Mouse (Mus musculus): Measurements from ENCODE around the gene Helz2. TPM values are rescaled to one million over a fixed set of nuclear protein-coding genes. Genes with fewer than 3 reads are reported as not detected.

The Helz2 gene
- total RNA-seq, 2 experiments from 2014 or later, result 4.0 to 5.0 TPM

DNA sequence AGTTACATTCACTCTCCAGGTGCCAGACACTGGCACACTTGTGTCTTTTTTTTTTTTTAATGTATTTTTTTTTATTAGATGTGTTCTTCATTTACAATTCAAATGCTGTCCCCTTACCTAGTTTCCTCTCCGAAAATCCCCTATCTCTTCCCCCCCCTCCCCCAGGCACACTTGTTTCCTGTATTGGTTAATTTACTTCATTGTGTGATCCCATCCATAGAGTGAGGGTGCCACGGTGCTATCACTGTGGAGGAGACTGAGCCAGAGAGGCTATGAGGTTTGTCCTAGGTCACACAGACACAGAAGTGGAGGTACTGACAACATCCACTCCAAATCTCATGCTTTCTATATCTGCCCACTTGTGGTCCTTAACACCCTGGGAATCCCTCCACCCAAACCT lies 3.0 kb downstream of the Helz2 start:
- ATAC-seq (replicated peaks; ENCODE audit: poor library complexity), result no peak

DNA sequence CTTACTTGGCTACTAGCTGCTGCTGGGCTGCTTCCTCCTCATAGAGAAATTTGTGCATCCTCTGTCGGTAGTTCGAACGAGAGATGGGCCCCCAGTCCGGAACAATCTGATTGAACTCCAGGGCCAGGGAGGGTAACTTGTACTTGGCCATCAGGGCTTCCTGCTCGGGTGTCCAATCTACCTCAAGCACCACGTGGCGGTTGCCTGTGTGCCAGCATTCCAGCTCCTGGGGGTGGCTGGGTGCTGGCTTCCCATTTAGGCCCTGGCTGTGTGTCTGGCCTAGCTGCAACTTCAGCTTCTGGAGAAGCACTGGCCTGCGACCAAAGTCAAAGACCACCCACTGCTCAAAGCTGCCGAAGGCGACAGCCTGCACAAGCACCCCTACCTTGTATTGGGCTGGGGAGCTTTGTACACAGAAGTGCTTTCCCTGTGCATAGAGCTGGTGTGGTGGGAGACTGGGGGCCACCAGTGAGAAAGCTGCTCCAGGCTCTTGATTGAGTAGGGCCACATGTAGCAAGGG lies 3.7 kb downstream of the Helz2 start:
- no peak for ATAC-seq (replicated peaks; ENCODE audit: poor library complexity)

DNA sequence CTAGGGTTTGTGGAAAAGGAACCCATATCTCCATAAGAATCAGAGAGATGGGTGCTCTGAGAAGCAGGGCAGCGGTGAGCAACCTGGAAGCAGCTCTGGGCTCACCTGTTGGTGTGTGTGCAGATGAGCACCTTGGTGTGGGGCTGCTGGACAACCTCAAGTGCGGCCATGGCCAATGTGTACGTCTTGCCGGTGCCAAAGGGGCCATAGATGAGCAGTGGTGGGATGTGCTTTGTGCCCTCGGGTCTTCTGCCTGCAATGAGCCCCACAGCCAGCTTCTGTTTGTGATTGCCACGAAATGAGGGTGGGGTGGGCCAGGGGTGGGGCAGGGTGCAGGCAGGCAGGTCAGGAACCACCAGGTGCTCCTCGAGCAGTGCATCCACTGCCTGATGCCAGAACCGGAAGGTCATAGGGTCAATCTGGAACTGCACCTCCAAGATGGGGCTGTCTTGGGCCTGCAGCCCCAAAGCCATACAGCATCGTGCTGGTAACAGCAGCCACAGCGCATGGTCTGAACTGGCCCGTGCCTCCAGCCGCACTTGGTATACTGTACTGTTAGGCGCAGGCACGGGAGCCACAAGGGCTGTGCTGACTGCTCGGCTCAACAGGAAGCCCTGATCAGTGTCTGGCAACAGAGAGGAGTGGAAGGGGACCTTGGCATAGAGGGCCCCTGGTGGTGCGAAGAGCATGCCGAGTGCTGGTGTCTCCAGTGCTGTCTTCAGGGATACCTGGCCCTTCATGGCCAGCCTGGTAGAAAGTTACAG lies 4.4 kb downstream of the Helz2 start:
- ATAC-seq (replicated peaks; ENCODE audit: poor library complexity), result no peak

DNA sequence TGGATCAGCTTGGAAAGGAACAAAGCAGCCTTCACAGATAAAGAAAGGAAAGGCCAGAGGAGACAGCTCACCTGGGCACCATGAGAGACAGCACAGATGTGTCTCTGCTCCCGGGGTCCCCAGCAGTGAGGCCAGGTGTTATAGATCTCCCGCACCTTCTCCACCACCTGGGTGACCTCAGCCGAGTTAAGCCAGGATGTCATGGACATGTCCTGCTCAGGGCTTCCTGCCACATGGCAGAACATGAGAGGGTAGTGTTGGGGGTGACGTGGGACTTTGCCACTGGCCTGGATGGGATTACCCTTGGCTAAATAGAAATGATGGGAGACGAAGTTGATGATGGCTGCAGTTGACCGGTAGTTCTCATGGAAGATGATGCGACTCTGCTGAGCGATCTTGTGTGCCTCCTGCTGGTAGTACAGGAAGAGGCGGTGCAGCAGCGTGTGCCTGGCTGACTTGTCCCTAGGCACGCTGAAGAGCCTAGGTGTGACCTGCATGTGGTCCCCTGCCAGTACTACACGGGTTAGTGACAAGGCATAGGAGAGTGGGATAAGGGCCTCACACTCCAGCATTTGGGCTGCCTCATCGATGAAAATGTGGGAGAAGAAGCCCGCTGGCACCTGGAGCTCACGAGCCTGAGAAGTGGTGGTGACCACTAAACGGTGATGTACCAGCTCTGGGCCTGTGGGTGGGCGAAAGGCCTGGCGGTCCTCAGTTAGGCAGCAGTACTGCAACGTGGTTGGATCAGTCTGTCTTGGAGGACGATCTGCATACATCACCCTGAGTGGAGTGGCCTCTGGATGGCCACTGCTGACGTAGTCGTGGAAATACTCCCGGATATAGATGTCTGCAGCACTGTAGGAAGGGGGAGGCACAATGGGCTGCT lies 5.9 kb downstream of the Helz2 start:
- ATAC-seq (replicated peaks; ENCODE audit: poor library complexity), result no peak

DNA sequence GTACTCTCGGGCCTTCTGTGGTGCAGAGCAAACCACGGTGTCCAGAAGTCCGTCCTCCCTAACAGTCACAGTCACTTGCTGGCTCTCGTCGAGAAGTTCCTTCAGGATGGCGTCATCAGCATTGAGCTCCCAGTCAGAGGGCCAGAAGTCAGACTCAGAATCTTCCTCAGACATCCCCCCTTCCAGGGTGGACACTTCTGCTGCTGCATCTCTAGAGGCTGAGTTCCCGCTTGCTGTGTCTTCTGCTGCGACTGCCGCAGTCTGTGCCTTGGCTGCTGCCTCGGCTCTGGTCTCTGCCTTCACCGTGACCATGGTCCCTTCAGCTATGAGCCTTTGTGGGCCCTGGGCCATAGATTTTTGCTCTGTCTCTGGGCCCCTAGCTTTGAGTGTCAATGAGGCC lies 7.1 kb downstream of the Helz2 start:
- ATAC-seq (replicated peaks; ENCODE audit: poor library complexity), result no peak

DNA sequence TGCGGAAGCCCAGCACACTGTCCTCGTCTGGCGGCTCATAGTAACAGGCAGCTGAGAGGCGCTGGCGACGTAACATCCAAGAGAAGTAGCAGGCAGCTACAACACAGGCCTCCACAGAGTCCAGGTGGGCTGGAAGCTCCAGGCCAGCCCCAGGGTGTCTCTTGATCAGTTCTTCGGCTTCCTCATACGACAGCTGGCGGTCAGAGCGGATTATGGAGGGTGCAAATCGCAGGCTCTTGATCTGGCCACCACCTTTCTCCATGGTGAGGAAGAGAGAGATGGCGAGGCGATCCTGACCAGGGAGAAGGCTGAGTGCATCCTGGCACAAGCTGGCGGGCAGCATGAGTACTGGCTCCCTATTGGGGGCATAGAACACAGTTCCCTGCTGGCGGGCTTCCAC lies 8.4 kb downstream of the Helz2 start:
- ATAC-seq (replicated peaks; ENCODE audit: poor library complexity), result no peak

DNA sequence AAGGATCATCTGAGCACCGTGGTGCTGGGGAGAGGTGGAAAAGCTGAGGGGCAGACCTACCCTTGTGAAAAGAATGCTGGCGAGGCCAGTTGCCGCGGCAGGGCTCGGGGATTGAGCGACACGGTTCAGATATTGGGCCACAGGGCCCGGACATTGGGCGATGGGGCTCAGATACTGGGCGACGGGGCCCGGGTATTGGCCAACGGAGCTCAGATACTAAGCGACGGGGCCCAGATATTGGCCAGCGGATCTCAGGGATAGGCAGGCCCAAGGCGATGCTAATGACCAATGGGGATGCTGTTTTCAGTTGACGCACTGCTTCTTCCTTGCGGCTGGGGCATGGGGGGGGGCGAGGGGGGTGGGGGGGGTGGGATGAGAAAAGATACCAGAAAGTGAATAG lies 10.7 kb downstream of the Helz2 start:
- ATAC-seq (replicated peaks; ENCODE audit: poor library complexity), result no peak

DNA sequence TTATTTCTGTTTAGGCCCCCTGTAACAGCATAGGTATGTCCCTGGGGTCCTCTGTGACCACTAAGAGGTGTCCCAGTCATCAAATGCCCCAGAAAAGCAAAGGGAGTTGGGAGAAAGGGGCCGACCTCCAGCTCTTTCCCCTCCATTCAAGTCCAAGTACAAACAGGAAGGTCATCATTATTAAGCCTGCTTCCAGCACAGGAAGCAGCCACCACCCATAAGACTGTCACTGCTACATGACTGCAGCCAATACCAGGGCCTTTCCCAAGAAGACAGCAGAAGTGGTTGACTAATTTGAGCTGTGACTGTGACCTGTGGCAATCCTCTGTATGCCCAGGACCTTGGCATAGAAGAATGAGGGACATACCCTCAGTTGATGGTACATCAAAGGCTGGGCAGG lies 13.5 kb downstream of the Helz2 start:
- ATAC-seq (replicated peaks; ENCODE audit: poor library complexity), result no peak

DNA sequence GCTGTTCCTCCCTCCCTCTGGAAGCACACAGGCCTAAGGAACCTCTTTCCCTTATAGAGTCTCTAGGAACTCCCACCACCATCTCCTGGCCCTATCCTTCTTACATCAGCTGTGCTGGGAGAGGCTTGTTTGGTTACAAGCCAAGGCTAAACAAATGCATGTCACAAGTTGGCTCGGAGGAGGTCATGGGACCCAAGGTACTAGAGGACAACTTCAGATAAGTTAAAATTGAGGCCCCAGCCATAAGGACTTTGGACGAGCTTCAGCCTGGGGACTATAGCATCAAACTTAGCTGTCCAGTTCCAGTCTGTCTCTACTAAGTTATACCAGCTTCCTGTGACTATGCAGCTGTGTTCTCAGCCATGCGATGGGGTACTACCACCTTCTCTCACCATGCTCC lies 14.7 kb downstream of the Helz2 start:
- ATAC-seq (replicated peaks; ENCODE audit: poor library complexity), result no peak

DNA sequence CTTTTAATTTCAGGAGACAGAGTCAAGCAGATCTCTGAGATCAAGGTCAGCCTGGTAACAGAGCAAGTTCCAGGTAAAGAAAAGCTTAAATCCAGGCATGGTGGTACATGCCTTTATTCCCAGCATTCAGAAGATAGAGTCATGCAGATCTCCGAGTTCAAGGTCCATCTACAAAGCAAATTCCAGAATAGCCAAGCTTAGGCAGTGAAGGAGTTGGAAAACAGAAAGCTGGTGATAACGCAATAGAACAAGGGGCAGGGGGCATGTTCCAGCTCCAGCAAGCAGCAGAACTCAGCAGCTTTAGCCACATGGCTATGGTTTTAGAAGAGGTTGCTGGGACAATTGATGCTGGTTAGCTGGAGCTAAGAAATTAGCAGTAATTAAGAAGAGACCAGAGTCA lies 16.8 kb downstream of the Helz2 start:
- no peak for ATAC-seq (replicated peaks; ENCODE audit: poor library complexity)

DNA sequence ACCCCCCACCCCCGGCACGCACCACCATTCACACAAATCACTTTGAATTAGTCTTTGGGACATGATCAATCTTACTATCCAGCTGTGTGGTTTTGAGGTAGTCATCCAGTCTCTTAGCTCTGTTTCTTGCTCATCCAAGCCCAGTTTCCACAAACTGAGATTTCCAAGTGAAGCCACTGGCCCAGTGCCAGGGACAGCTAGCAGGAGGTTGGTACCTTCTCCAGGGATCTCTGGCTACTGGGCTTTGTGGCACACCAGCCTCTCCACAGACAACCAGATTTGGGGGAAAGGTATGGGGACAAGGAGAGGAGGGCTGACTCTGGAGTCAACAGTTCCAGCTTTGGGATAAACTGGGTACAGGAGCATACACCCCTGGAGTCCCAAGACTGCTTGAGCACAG lies 21.5 kb downstream of the Helz2 start:
- ATAC-seq (replicated peaks; ENCODE audit: poor library complexity), result no peak

DNA sequence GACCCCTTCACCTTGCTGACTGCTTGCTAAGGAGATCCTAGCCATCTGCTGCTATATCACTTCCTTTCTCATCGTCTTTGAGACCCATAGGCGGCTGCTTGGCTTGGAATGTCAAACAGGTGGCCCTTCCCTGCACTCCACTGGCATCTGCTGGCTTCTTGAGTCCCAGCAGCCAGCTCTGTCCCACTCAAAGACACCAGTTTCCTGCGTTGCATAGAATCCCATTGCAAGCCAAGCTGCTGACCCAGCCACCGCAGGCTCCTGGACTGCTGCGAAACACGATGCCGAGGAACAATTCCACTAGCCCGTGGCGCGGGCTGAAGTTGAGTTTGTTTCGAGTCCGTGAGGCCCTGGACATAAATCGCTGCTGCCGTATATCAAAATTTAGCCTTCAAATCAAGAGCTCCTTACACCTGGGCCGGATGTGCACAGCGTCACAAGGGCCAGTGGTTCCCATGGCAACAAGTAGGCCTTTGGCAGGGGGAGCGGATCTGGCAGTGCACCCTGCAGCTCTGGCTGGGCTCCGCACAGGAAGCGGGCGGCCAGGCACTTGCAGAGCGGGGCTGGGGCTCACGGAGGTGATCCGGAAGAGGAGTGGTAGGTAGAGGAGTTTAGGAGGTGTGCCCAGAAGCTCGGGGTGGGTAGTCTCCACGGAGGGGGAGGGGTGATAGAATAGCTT lies 22.1 kb downstream of the Helz2 start, which contains the start of gene Fndc11:
Gene Fndc11 (plus strand): TSS at position 476 of the 679 bp plus-strand sequence.
- ATAC-seq (replicated peaks; ENCODE audit: poor library complexity), result peak; percentile 94

DNA sequence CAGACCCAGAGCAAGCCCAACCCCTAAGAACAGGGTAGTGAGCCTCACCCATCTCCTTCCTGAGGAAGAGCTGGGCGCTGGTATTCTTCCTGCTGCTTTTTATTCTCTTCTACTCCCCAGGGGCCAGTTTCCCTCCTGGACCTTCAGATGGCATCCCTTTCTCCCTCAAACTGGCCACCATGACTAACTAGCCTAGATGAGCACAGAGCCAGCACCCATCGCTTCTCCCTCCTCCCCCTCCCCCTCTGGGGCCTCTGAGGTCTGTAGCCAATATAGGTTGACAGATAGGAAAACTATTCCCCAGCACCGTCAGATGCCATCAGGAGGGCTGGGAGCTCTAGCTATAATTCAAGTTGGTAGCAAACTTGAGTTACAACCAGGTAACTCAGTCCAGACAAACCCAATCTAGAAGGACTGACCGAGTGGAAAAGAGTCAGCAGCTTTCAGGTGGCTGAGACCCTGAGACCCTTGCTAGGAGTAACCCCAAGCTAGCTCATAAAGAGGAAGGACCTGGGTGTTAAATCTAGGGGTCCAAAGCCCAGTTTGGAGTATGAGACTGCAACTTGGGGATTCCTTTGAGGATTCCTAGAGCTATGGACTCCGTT lies 22.8 kb downstream of the Helz2 start:
- ATAC-seq (replicated peaks; ENCODE audit: poor library complexity), result no peak

DNA sequence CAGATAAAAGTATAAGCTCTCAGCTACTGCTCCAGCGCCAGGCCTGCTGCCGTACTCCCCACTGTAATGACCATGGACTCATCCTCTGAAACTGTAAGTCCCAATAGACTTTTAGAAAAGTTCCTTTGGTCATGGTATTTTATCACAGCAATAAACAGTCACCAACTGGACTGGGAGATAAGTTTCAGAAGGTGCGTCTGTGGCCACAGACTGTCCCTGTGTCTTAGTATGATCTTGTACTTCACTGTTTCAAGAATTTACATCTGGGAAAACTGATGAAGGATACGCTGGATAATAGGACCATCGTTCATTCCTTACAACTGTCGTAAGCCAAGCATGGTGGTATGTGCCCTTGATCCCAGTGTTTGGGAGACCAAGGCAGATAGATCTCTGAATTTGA lies 25.8 kb downstream of the Helz2 start:
- no peak for ATAC-seq (replicated peaks; ENCODE audit: poor library complexity)

DNA sequence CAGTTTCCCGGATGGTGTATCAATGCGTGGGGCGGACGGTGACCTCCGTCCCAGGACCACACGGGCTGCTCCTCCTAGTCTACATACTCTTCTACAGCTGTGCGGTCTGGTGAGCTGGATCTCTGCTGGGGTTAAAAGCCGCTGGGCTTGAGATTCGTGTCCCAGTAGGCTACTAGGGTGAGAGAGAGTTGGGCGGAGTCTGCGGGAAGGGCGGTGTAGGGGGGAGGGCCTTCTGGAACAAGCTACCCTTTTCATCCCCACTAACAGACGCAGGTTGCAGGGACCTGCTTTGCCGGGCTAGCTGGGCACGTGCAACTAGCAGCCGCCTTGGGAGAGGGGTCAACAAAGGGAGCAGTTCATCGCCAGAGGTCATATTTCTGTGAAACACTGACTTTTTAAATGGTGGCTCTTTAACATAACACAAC lies 28.8 kb downstream of the Helz2 start, which contains the start of gene Srms:
Gene Srms (minus strand): TSS at position 165 of the 425 bp plus-strand sequence.
- ATAC-seq (replicated peaks; ENCODE audit: poor library complexity), result peak; percentile 82

DNA sequence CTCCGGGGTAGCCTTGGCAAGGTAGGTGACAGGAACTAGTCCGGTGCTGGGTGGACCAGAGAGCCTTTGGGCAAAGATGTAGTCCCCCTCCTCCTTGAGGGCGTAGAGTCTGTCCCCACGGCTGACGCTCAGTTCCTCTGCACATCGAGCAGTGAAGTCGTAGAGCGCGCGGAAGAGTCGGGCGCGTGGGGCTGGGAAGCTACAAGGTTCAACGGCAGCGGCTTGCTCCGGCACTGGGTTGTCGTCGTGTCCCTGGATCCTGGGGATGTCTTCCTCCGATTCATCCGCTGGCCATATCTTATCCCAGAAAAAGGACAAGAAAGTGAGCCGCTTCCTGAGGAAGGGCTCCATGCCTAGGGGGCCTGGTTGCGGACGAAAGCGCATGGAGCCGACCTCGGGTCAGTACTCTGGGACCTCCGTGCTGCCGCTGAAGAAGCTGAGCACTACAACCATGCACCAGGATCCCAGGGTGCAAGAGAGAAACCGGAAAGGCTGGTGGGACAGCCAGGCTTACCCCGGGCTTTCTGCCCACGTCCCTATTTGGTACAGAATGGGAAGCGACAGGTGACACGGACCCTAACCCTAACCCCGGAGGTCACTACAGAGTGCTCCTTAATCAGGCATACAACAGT lies 29.3 kb downstream of the Helz2 start:
- peak; percentile 36 for ATAC-seq (replicated peaks; ENCODE audit: poor library complexity)

DNA sequence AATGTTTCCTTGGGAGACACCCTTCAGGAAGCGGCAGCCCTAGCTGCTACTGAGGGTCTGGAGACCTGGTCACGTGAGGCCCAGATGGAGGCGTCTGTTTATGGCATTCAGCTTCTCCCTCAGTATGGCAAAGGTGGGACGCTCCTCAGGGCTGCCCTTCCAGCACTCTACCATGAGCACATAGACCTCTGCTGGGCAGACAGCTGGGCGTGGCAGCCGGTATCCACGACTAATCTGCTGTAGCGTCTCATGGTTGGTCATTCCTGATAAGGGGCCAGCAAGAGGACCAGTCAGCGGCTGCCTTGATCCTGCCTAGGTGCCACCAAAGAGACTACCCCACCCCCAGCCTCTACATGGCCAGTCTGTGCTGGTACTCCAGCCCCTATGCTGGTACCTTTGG lies 35.7 kb downstream of the Helz2 start:
- peak; percentile 33; the same call in 1 of the 2 replicates for ATAC-seq (replicated peaks; ENCODE audit: poor library complexity)

DNA sequence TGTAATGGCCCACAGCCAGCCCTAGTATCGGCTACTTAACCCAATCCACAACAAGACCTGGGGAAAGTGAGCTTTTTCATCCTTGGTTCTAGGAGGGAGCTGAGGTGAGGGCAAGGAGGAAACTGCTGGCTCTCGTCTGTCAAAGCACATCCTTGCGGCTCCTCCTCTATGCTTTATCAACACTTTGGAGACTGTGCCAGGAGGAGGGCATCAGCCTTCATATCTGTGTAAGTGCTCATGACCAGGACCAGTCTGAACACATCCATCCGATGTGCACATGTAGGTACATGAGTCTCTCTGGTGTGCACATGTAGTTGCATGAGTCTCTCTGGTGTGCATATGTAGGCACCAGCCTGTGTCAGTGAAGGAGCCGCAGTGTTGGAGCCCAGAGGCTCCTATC lies 36.1 kb downstream of the Helz2 start:
- ATAC-seq (replicated peaks; ENCODE audit: poor library complexity), result peak; percentile 38; the same call in 1 of the 2 replicates

DNA sequence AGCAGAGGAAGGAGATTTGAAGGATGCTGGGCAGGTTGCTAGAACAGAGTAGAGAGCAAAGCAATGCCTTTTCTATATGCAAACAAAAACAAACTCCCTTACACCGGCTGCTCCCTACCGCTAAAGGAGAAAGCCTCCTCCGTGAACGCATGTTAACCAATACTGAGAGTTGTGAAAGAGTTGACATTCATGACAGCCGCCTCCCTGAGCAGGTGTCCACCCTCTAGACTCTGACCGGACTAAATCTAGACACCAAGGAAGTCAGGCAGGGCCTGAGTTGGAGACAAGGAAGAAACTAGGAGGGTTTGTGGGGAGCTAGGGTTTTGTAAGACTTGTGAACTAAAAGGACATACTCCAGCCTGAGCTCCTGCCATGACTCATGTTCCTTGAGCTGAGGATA lies 38.9 kb downstream of the Helz2 start:
- no peak for ATAC-seq (replicated peaks; ENCODE audit: poor library complexity)

DNA sequence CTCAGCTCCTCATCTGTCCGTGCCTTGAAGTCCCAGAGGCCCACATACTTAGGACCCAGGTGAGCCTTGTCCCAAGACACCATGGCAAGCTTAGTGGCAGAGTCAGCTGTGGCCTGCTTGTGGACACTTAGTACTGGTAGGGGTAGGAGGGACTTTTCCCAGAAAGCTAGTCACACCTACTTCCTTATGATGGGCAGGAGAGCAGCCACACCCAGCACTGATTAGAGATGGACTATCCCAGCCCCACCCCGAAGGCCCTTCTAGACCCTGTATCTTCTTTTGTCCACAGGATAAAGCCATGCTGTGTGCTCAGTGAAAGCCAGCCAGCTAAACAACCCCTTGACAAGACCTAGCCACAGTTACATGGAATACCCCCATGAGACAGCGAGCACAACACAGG lies 39.4 kb downstream of the Helz2 start, which contains the start of gene Ptk6:
Gene Ptk6 (minus strand): TSS at position 368 of the 400 bp plus-strand sequence.
- ATAC-seq (replicated peaks; ENCODE audit: poor library complexity), result no peak
